Mouse (Mus musculus) cerebellum, adult 8-10 months (tissue): Measurements from ENCODE around the gene Spata2l.

Experiments used
- DNase-seq: peaks from one replicate; pipeline ENCODE4 v3.0.0; 2022

Spata2l gene

GRCm38 (mm10) chr8:123191908-123192307 lies 44.1 kb downstream of the Spata2l start:
- no peak for DNase-seq

DNA sequence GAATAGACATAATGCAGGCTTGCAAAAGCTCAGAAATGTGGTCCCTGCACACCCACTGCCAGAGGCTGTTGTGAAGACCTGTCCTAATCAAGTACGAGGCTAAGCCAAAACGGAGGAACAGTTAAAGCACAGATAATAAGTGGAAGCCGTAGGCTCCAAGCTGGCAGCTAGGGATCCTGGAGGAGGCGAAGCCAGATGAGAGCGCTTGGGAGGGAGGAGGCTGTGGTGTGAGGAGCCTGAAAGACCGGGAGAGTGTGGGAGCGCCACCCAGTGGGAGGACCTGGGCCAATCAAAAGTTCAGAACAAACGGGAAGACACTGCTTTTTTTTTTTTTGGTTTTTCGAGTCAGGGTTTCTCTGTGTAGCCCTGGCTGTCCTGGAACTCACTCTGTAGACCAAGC lies 45.4 kb downstream of the Spata2l start:
- DNase-seq, result peak; percentile 37

DNA sequence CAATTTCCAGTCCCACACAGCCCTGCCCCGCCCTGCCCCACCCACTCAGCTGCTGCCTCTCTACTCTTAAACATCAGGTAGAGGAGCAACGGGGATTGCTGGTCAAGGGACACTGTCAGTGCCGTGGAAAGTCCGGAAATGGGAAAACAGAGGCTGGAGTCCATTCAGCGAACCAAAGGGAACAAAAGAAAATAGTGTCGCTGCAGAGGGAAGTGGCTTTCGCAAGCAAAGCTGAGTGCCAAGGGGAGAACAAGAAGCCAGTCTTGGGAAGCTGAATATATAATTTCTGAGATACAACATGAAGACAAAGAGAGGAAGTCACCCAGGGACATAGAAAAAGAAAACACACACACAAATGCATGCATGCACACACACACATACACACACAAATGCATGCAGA lies 47.2 kb downstream of the Spata2l start:
- DNase-seq, result no peak

- DNase-seq, result no peak
Observed at GRCm38 (mm10) chr8:123188006-123188405, 48.0 kb downstream of the Spata2l start.

- no peak for DNase-seq
Observed at GRCm38 (mm10) chr8:123185566-123186409, 50.2 kb downstream of the Spata2l start, which contains the start of gene Dpep1. Gene Dpep1 (plus strand): TSS chr8:123186242.

GRCm38 (mm10) chr8:123181391-123181790 lies 54.6 kb downstream of the Spata2l start:
- no peak for DNase-seq
